Comparison of ENCODE assay signal across 27 mouse cellular contexts in genomic region chr16:94251756-94252155, GRCm38 (mm10).
"Had no signal": no experiment of that assay in that cellular context is flagged by ENCODE, and none has a peak within 500 bp of the region (broad histone marks: within the 10 kb centered on the region; RNA-seq: fewer than 3 reads in every experiment).

No protein-coding gene starts in this region.

- H3K36me3 ChIP-seq: embryonic facial prominence, embryonic 10.5 days; embryonic facial prominence, embryonic 12.5 days; embryonic facial prominence, embryonic 13.5 days; embryonic facial prominence, embryonic 15.5 days; forebrain, embryonic 10.5 days; forebrain, embryonic 12.5 days; forebrain, embryonic 15.5 days had no signal

- ATAC-seq: forebrain, embryonic 13.5 days; forebrain, embryonic 14.5 days; forebrain, embryonic 15.5 days; forebrain, embryonic 16.5 days; forebrain, postnatal 0 days had no signal

- H3K4me3 ChIP-seq: embryonic facial prominence, embryonic 10.5 days; embryonic facial prominence, embryonic 12.5 days; embryonic facial prominence, embryonic 13.5 days; embryonic facial prominence, embryonic 15.5 days; erythroblast, embryonic 14.5 days; forebrain, embryonic 10.5 days; forebrain, embryonic 12.5 days; forebrain, embryonic 13.5 days; forebrain, embryonic 15.5 days; gastrocnemius, adult 2 months; heart, adult 2 months had no signal

- H3K27me3 ChIP-seq: embryonic facial prominence, embryonic 12.5 days; embryonic facial prominence, embryonic 15.5 days; forebrain, embryonic 15.5 days had no signal

- H3K4me2 ChIP-seq: embryonic facial prominence, embryonic 12.5 days; embryonic facial prominence, embryonic 13.5 days; embryonic facial prominence, embryonic 15.5 days; forebrain, embryonic 12.5 days; forebrain, embryonic 13.5 days; forebrain, embryonic 15.5 days had no signal

- H3K9me3 ChIP-seq: embryonic facial prominence, embryonic 10.5 days; embryonic facial prominence, embryonic 12.5 days; embryonic facial prominence, embryonic 13.5 days; embryonic facial prominence, embryonic 15.5 days; forebrain, embryonic 10.5 days; forebrain, embryonic 12.5 days; forebrain, embryonic 13.5 days; forebrain, embryonic 15.5 days had no signal

- H3K9ac ChIP-seq: embryonic facial prominence, embryonic 12.5 days; embryonic facial prominence, embryonic 13.5 days; embryonic facial prominence, embryonic 15.5 days; forebrain, embryonic 12.5 days; forebrain, embryonic 13.5 days; forebrain, embryonic 15.5 days; forebrain, postnatal 0 days had no signal

- DNase-seq: cerebellum, adult 2 months; cerebellum, adult 8-10 months; cerebellum, adult 9-10 months; cerebellum, adult 9-11 months; cerebellum, postnatal 10 days; cerebellum, postnatal 14 days; cerebellum, postnatal 25 days; cerebellum, postnatal 36 days; embryo, embryonic 11 days; forebrain, postnatal 0 days; gastrocnemius, adult 2 months; gastrocnemius, postnatal 10 days; gastrocnemius, postnatal 14 days; gastrocnemius, postnatal 25 days; gastrocnemius, postnatal 36 days; heart, adult 2 months had no signal

- H3K27ac ChIP-seq: embryonic facial prominence, embryonic 10.5 days; embryonic facial prominence, embryonic 12.5 days; embryonic facial prominence, embryonic 13.5 days; embryonic facial prominence, embryonic 15.5 days; forebrain, embryonic 10.5 days; forebrain, embryonic 12.5 days; forebrain, embryonic 13.5 days; forebrain, embryonic 15.5 days; gastrocnemius, adult 2 months; heart, adult 2 months had no signal
